Mouse (Mus musculus): ENCODE data around the gene Grk3. TPM values are rescaled to one million over a fixed set of nuclear protein-coding genes. Genes with fewer than 3 reads are reported as not detected.

Grk3 gene
- 16.6 and 20.8 TPM in 2 replicates for polyA plus RNA-seq (2015; fragmentation: Nextera tagmentation; extraction: Ambion mirVana)

DNA sequence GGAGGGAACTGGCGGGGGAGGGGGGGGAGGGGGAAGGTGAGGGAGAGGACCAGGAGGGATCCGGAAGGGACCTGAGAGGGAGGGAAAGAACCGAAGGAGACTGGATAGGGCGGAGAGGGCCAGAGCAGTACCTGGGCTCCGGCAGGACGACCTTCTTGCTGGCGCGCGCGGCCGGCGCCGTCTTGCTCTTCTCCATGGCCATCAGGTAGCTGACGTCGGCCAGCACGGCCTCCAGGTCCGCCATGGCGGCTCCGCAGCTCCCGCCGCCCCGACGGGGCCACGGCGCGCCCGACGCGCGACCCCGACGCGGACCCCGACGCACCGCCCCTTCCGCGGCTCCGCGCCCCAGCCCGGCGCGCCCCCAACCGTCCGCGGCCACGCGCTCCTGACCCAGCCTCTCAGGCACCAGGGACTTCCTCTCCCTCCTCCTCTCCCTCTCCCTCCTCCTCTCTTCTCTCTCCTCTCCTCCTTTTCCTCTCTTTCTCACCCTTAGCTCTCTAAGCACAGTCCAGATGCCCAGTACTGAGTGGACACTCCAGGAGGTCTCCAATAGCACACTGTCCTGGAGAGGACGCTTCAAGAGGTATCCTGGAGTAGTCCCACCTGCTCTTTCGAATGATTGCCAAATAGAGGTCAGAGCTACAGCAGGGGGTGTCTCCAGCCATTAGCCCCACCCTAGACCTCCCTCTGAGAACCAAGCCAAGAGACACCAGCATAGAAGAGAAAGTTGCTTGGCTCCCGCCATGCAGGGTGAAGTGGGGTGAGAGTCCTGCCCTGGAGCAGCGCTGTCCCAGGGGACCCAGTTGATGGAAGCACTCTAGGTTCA is at the start of gene Grk3:
Grk3 (minus strand) TSS at position 556 of the 826 bp plus-strand sequence.
- 4% methylated on average over 37 of the region's 52 CpGs for WGBS
- Histone ChIP-seq H3K36me3 (no peaks in the 10 kb centered on the region), H3K4me2 (peak within 1 kb of the TSS; percentile 76), H3K9ac (peak within 1 kb of the TSS; percentile 71), H3K27me3 (no peaks in the 10 kb centered on the region), H3K4me3 (peak within 1 kb of the TSS; percentile 74), H3K27ac (peak within 1 kb of the TSS; percentile 83), H3K4me1 (replicated peaks) (peaks cover 38% of the 10 kb centered on the region), H3K9me3 (replicated peaks) (no peaks in the 10 kb centered on the region)
- peak; percentile 85 for ATAC-seq (replicated peaks; ENCODE audit: insufficient number of reproducible peaks, insufficient read depth, low FRiP score, low read depth)

DNA sequence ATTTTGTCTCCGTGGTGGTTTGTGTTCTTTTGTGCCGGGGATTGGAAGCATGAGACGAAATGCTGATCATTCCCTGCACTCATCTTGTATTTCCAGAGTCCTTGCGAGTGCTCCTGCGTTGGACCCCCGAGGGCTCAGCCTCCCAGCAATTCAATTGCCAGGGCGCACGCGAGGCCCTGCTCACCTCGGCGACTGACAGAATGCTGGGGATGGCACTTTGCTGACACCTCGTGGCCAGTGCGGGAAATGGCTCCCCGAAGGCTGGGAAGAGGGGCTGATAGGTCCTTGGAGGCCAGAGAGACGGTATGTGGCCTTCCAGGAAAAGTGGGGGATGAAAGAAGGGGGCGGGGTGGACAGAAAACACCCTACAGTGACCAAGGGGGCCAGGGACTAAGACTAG is 38.7 kb upstream of the Grk3 start:
- no peak for ATAC-seq (replicated peaks; ENCODE audit: insufficient number of reproducible peaks, insufficient read depth, low FRiP score, low read depth)
- H3K9ac ChIP-seq = no peak overlapping the region
- no peaks in the 10 kb centered on the region for H3K4me1 ChIP-seq (replicated peaks)
- H3K4me3 ChIP-seq = no peak overlapping the region
- no peak overlapping the region for H3K4me2 ChIP-seq
- no peak overlapping the region for H3K27ac ChIP-seq
- H3K27me3 ChIP-seq = peaks cover 35% of the 10 kb centered on the region
- no peaks in the 10 kb centered on the region for H3K36me3 ChIP-seq
- WGBS = 6% methylated on average over 16 of the region's 16 CpGs
- H3K9me3 ChIP-seq (replicated peaks) = no peaks in the 10 kb centered on the region

DNA sequence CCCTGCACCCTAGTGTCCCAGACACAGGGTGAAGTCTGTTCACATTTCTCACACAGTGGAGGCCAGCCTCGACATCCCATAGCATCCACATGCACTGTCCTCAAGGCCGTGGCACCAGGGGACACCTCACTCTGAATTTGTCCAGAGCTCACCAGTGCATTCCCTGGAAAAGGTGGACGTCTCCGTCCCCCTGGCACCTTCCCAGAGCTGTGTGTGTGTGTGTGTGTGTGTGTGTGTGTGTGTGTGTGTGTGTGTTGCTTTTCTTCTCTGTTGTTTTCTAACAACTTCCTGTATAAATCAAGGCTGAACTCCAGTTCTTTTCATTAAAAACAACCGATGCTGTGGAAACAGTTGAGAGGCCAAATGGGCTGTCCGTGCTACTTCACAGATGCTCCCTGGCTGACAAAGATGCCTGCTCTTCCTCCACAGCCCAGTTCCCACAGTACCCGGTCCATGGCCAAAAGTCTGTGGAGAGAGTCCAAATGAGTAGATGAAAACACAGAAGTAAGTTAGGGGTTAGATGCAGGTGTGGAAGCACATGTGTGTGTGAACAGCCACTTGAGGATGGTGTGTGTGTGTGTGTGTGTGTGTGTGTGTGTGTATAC is 35.1 kb upstream of the Grk3 start:
- Histone ChIP-seq H3K4me3 (no peak overlapping the region), H3K9me3 (replicated peaks) (no peaks in the 10 kb centered on the region), H3K27me3 (0 out of 2 replicates have a peak, but pooled peaks cover 9% of the 10 kb centered on the region), H3K9ac (no peak overlapping the region), H3K27ac (no peak overlapping the region), H3K4me1 (replicated peaks) (no peaks in the 10 kb centered on the region), H3K4me2 (no peak overlapping the region), H3K36me3 (no peaks in the 10 kb centered on the region)
- 69% methylated on average over 7 of the region's 7 CpGs for WGBS
- no peak for ATAC-seq (replicated peaks; ENCODE audit: insufficient number of reproducible peaks, insufficient read depth, low FRiP score, low read depth)

DNA sequence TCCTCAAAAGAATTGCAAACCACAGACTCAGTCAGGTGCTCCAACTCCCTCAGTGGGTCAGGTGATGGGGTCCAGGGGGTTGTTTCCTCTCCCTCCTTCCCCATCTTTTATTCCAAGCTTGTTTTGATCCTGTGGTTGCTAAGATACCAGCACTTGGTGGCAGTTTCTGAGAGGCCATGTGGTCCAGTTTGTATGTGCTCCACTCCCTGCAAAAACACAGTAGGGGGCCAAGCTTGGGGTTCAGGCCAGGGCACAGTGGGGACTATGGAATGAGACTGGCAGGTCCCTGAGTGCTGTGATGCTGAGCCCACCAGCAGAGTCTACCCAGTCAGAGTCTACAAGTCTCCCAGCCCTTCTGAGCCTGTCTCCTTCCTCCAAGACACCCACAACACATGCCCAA is 34.3 kb upstream of the Grk3 start:
- no peak overlapping the region for H3K9ac ChIP-seq
- no peaks in the 10 kb centered on the region for H3K4me1 ChIP-seq (replicated peaks)
- H3K36me3 ChIP-seq = no peaks in the 10 kb centered on the region
- H3K27ac ChIP-seq = no peak overlapping the region
- H3K27me3 ChIP-seq = 0 out of 2 replicates have a peak, but pooled peaks cover 6% of the 10 kb centered on the region
- H3K9me3 ChIP-seq (replicated peaks) = no peaks in the 10 kb centered on the region
- H3K4me3 ChIP-seq = no peak overlapping the region
- H3K4me2 ChIP-seq = no peak overlapping the region
- no peak for ATAC-seq (replicated peaks; ENCODE audit: insufficient number of reproducible peaks, insufficient read depth, low FRiP score, low read depth)

DNA sequence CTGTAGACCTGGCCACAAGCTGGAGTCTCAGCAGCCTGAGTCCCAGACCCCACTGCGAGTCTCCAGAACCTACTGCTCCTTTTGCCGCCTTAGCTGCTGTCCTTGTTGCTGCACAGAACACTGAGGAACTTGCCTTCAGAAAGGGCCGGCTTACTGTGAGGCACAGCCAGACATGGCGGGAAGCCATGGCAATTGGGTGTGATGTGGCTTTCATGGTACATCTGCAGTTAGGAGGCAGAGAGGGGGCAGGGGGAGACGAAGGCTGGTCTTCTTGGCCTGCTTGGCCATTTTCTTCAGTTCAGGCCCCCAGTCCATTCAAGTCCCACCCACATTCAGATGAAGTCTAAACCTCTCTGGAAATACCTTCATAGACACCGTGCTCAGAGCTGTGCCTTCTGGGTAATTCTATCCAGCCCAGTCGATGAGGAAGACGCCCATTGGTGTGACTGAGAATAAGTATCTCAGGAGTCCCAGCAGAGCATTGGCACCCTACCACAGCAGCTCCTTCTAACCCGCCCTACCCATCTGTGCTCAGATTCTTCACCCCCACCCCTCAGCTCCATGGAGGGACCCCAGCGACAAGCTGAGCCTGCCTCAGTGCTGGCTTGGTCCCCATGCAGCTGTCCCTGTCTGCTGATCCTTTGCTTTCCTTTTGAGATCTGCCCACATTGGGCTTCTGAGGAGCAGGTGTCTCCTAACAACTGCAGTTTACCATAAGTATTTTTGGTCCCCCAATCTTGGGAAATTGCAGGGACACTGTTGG is 30.1 kb upstream of the Grk3 start:
- H3K4me3 ChIP-seq = no peak overlapping the region
- H3K4me2 ChIP-seq = no peak overlapping the region
- no peak overlapping the region for H3K27ac ChIP-seq
- H3K9ac ChIP-seq = no peak overlapping the region
- H3K4me1 ChIP-seq (replicated peaks) = peaks cover 29% of the 10 kb centered on the region
- ATAC-seq (replicated peaks; ENCODE audit: insufficient number of reproducible peaks, insufficient read depth, low FRiP score, low read depth) = no peak
- no peaks in the 10 kb centered on the region for H3K27me3 ChIP-seq
- H3K9me3 ChIP-seq (replicated peaks) = no peaks in the 10 kb centered on the region
- 86% methylated on average over 10 of the region's 10 CpGs for WGBS
- no peaks in the 10 kb centered on the region for H3K36me3 ChIP-seq

DNA sequence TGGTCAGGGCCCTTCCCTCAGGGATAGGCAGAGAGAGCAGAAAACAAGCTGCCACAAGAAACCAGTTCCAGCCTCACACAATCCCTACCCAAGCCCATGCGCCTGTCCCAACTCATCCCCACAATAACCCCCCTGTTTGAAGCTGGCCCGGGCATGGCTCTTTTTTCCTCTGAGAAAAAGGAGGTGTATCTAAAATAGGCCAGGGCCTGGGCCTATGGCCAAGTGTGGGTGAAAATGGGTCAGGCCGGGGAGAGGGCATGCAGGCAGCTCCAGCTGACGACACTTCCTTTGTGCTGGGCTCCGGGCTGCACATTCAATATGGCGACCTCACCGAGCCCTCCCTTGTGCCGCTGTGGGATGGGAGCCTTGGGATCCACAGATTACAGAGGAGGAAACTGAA is 27.9 kb upstream of the Grk3 start:
- H3K9me3 ChIP-seq (replicated peaks) = no peaks in the 10 kb centered on the region
- no peak overlapping the region for H3K4me3 ChIP-seq
- H3K9ac ChIP-seq = no peak overlapping the region
- peaks cover 33% of the 10 kb centered on the region for H3K4me1 ChIP-seq (replicated peaks)
- peak; percentile 58; the same call in 1 of the 2 replicates for ATAC-seq (replicated peaks; ENCODE audit: insufficient number of reproducible peaks, insufficient read depth, low FRiP score, low read depth)
- H3K27me3 ChIP-seq = no peaks in the 10 kb centered on the region
- H3K27ac ChIP-seq = peak overlapping the region; percentile 11; the same call in 1 of the 2 replicates
- H3K36me3 ChIP-seq = no peaks in the 10 kb centered on the region
- WGBS = 60% methylated on average over 8 of the region's 8 CpGs
- H3K4me2 ChIP-seq = no peak overlapping the region

DNA sequence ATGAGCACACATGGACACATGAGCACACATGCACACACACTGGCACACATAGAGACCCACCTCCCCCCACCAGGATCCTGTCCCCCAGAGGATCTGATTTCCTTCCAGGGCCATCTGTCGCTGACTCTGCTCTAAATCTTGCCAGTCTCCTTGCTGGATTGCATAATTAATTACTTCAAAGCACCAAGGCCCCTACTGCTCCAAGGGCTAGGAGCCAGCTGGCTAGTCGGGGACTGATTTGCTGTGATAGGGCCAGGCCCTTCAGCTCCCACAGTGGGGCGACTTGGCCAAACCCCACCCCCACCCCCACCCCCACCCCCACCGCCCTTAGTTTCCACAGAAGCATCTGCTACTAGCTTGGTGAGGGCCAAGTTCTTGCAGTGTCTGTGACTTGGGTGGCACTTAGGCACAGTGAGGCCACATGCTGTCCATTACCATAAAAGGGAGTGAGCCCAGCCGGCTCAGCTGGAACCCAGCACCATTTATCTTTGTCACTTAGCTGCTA is 26.0 kb upstream of the Grk3 start:
- Histone ChIP-seq H3K4me1 (replicated peaks) (peaks cover 33% of the 10 kb centered on the region), H3K27me3 (no peaks in the 10 kb centered on the region), H3K36me3 (no peaks in the 10 kb centered on the region), H3K4me2 (no peak overlapping the region), H3K9me3 (replicated peaks) (no peaks in the 10 kb centered on the region), H3K4me3 (no peak overlapping the region), H3K27ac (0 out of 2 replicates have a peak overlapping the region, but pooled peaks have one; percentile 29), H3K9ac (no peak overlapping the region)
- ATAC-seq (replicated peaks; ENCODE audit: insufficient number of reproducible peaks, insufficient read depth, low FRiP score, low read depth) = peak; percentile 29; the same call in 1 of the 2 replicates
- WGBS = 20% methylated on average over 5 of the region's 5 CpGs

DNA sequence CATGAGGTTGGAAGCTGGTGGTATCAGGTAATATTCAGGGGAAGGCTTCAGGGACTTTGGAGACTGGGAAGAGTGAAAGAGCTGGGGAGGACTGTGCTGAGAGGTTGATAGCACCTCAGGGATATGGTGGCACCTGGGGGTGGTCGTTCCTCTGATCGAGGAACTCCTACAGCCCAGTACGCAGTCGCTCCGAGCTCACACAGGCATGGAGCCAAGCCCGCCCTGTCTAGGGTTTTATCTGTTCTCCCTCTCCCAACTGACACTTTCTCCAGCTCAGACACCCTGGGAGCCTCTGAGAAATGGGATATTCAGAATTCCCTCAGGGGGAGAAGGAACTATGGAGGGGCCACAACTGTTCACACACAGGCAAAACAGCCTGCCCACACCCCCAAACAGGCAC is 25.2 kb upstream of the Grk3 start:
- Histone ChIP-seq H3K9me3 (replicated peaks) (no peaks in the 10 kb centered on the region), H3K4me2 (no peak overlapping the region), H3K27ac (peak overlapping the region; percentile 25; the same call in 1 of the 2 replicates), H3K9ac (no peak overlapping the region), H3K27me3 (no peaks in the 10 kb centered on the region), H3K4me1 (replicated peaks) (peaks cover 38% of the 10 kb centered on the region), H3K4me3 (no peak overlapping the region), H3K36me3 (no peaks in the 10 kb centered on the region)
- WGBS = 19% methylated on average over 6 of the region's 6 CpGs
- no peak for ATAC-seq (replicated peaks; ENCODE audit: insufficient number of reproducible peaks, insufficient read depth, low FRiP score, low read depth)

DNA sequence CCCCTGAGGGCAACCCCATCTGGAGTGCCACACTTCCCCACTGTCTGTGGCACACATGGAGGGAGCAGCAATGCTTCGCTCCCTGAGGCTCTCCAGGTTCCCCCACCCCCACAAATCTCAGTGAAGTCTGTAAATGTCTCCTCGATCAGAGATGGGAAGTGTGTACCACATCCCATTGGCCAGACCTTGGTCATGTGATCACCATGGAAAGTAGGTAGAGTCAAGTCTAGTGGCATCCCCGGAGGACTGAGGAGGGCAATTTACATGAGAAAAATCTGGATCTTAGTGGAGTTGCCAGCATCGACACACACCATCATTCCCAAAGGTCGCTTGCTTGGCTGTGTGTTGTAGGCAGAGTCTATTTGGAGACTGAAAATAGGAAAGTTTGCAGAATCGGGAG is 23.0 kb upstream of the Grk3 start:
- ATAC-seq (replicated peaks; ENCODE audit: insufficient number of reproducible peaks, insufficient read depth, low FRiP score, low read depth) = no peak
- no peaks in the 10 kb centered on the region for H3K36me3 ChIP-seq
- 87% methylated on average over 6 of the region's 6 CpGs for WGBS
- no peaks in the 10 kb centered on the region for H3K27me3 ChIP-seq
- H3K9me3 ChIP-seq (replicated peaks) = no peaks in the 10 kb centered on the region
- H3K27ac ChIP-seq = no peak overlapping the region
- peaks cover 51% of the 10 kb centered on the region for H3K4me1 ChIP-seq (replicated peaks)
- no peak overlapping the region for H3K4me3 ChIP-seq
- no peak overlapping the region for H3K4me2 ChIP-seq
- H3K9ac ChIP-seq = no peak overlapping the region

DNA sequence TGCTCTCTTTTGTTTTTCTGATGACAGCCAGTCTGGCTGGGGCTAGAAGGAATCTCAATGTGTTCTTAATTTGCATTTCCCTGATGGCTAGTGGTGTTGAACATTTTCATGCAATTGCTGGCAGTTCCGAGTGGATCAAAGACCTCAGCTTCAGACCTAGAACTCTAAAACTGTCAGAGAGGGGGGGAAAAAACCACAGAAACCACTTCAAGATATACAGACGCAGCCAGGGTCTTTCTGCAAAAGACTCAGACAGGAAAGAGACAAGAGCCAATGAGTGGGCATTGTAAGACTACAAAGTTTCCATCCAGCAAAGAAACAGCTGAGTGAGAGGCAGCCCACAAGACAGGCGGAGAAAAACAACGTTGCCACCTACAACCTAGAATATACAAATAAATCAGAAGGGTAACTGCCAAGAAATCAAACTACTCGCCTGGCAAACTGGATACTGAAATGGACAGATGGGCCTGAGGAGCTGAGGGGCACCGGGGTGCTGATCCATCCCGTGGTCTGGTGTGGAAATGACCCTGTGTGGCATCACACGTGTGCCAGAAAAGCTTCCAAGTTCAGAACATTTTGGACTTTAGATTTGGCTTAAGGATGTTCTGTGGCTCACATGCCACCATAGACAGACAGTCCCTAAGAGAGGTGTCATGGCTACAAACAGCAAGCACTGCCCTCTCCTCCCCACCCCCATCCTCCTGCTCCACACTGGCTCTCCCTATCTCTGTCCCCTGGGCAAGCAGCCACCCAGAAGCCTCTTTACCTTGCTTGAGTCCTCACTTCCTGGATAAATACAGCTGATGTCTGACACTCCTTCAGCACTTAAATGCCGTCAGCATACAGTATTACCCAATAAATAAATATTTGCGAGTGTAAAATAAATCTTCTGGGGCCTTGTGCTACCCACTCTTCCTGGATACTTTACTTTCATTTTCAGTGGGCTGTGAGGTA is 19.8 kb upstream of the Grk3 start:
- Histone ChIP-seq H3K9ac (no peak overlapping the region), H3K27me3 (0 out of 2 replicates have a peak, but pooled peaks cover 3% of the 10 kb centered on the region), H3K9me3 (replicated peaks) (no peaks in the 10 kb centered on the region), H3K4me2 (no peak overlapping the region; the same call in 1 of the 2 replicates), H3K27ac (peak overlapping the region; percentile 26; the same call in 1 of the 2 replicates), H3K4me3 (no peak overlapping the region), H3K4me1 (replicated peaks) (peaks cover 22% of the 10 kb centered on the region), H3K36me3 (no peaks in the 10 kb centered on the region)
- WGBS = 50% methylated on average over 10 of the region's 10 CpGs
- peak; percentile 65 for ATAC-seq (replicated peaks; ENCODE audit: insufficient number of reproducible peaks, insufficient read depth, low FRiP score, low read depth)
